In the genomic region with DNA sequence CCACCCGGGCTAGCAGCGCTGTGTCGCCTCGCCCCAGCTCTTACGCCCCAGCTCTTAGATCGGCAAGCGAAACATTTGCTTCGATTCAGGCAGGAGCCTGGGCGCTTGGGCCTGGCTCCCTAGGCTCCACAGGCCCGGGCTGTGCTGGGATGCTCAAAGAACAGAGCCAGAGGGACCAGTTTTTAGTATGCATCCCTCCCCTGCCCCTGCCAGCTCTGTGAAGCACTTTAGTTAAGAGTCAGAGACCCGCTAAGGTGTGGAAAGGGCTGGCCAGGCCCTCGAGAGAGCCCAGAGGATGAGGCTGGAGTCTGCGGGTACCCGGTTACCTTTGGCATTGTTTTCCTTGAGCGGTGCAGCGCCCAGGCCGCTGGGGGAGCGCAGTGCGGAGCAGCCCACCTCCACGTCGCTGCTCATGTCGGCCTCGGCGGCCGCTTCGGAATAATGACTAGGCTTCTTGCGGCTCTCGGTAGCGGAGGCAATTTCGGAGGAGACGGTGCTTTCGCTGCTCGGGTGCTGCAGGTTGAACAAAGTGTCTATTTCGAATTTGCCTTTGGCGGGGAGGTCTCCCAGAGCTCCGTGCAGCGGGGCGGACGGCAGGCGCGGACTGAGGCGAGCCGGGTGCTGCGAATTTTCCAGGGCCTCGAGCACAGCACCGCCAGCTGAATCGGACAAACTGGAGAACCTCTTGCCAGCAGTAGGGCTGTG, we compare ENCODE assay signal across 10 mouse cellular contexts. TPM values are rescaled to one million over a fixed set of nuclear protein-coding genes. Genes with fewer than 3 reads are reported as not detected.
DNase-seq lines count a peak whose midpoint lies in the region; ATAC-seq and TF ChIP-seq lines count a peak whose summit lies in the region.
"Had no signal": no experiment of that assay in that cellular context is flagged by ENCODE, and none has a peak within 500 bp of the region (broad histone marks: within the 10 kb centered on the region; RNA-seq: fewer than 3 reads in every experiment).

No protein-coding gene starts in this region.

- no peaks in the 10 kb centered on the region for H3K9me3 ChIP-seq in embryonic facial prominence, embryonic 10.5 days
- no peaks in the 10 kb centered on the region for H3K9me3 ChIP-seq in hindbrain, postnatal 0 days (ENCODE audit: low read length)
- H3K9me3 ChIP-seq in neural tube, embryonic 12.5 days: no peaks in the 10 kb centered on the region

- TF ChIP-seq CTCF in hindbrain, postnatal 0 days (IDR thresholded peaks at IDR 0.05; ENCODE audit: low read depth): no peak

- no peaks in the 10 kb centered on the region for H3K36me3 ChIP-seq in embryonic facial prominence, embryonic 10.5 days (replicated peaks)
- no peaks in the 10 kb centered on the region for H3K36me3 ChIP-seq in hindbrain, postnatal 0 days (ENCODE audit: insufficient read depth, low read length)
- H3K36me3 ChIP-seq in neural tube, embryonic 12.5 days: no peaks in the 10 kb centered on the region

- H3K4me2 ChIP-seq in hindbrain, postnatal 0 days (ENCODE audit: low read depth, low read length): no peak overlapping the region
- peak overlapping the region; percentile 23; the same call in 1 of the 2 replicates for H3K4me2 ChIP-seq in neural tube, embryonic 12.5 days (replicated peaks)

- no peak overlapping the region for H3K27ac ChIP-seq in embryonic facial prominence, embryonic 10.5 days (replicated peaks)
- no peak overlapping the region for H3K27ac ChIP-seq in hindbrain, postnatal 0 days
- H3K27ac ChIP-seq in neural tube, embryonic 12.5 days: no peak overlapping the region

- H3K9ac ChIP-seq in hindbrain, postnatal 0 days (replicated peaks; ENCODE audit: low read length): no peak overlapping the region
- H3K9ac ChIP-seq in neural tube, embryonic 12.5 days: peak overlapping the region; percentile 29

- WGBS in embryonic facial prominence, embryonic 10.5 days: under 1% methylated on average over 47 of the region's 47 CpGs
- WGBS in hindbrain, postnatal 0 days: under 1% methylated on average over 45 of the region's 47 CpGs
- WGBS in neural tube, embryonic 12.5 days: under 1% methylated on average over 47 of the region's 47 CpGs

- no peak for ATAC-seq in hindbrain, postnatal 0 days
- ATAC-seq in neural tube, embryonic 12.5 days (ENCODE audit: low FRiP score, low read depth): no peak
- no peak for ATAC-seq in erythroid progenitor cell, adult 5-6 weeks (replicated peaks; ENCODE audit: low FRiP score, poor library complexity, severe bottlenecking)

- H3K4me1 ChIP-seq in embryonic facial prominence, embryonic 10.5 days: peaks cover 23% of the 10 kb centered on the region
- no peaks in the 10 kb centered on the region for H3K4me1 ChIP-seq in hindbrain, postnatal 0 days (ENCODE audit: insufficient read depth, low read length)
- H3K4me1 ChIP-seq in neural tube, embryonic 12.5 days: peaks cover 20% of the 10 kb centered on the region

- peaks cover 100% of the 10 kb centered on the region for H3K27me3 ChIP-seq in embryonic facial prominence, embryonic 10.5 days (replicated peaks; ENCODE audit: low read depth, poor library complexity, severe bottlenecking)
- peaks cover 95% of the 10 kb centered on the region for H3K27me3 ChIP-seq in hindbrain, postnatal 0 days (ENCODE audit: insufficient read depth, low read length)
- peaks cover 96% of the 10 kb centered on the region for H3K27me3 ChIP-seq in neural tube, embryonic 12.5 days (replicated peaks)

- no peak overlapping the region for H3K4me3 ChIP-seq in embryonic facial prominence, embryonic 10.5 days
- H3K4me3 ChIP-seq in hindbrain, postnatal 0 days (ENCODE audit: low read length): peak overlapping the region; percentile 3
- peak overlapping the region; percentile 20; the same call in 1 of the 2 replicates for H3K4me3 ChIP-seq in neural tube, embryonic 12.5 days

- peak; percentile 40 to 55 for DNase-seq in kidney, postnatal 4 days
- DNase-seq in kidney, adult 8-10 months: no peak
- DNase-seq in embryonic facial prominence, embryonic 10.5 days (ENCODE audit: low spot score): peak; percentile 69
- DNase-seq in hindbrain, postnatal 0 days (ENCODE audit: low spot score): no peak
- DNase-seq in adrenal gland, postnatal 25 days: no peak
- DNase-seq: lung, postnatal 14 days had no signal

RNA-seq across cellular contexts. Expression of gene Evx2, which starts 0.5 kb away (rescaled TPM):
- 0.05 and 0.08 TPM in 2 replicates for polyA plus RNA-seq in embryonic facial prominence, embryonic 10.5 days (2016; fragmentation: Nextera tagmentation; extraction: Ambion mirVana)
- 4.3 and 9.6 TPM in 2 replicates for total RNA-seq in hindbrain, postnatal 0 days (2014; rRNA removed)
- polyA plus RNA-seq in hindbrain, postnatal 0 days (2015; fragmentation: Nextera tagmentation; extraction: Ambion mirVana): 0.39 and 0.55 TPM in 2 replicates
- 1.1 and 1.2 TPM in 2 replicates for polyA plus RNA-seq in neural tube, embryonic 12.5 days (2016; fragmentation: Nextera tagmentation; extraction: Ambion mirVana)
- not detected in 2 replicates for total RNA-seq in adrenal gland, postnatal 25 days (2021)
- not detected in 2 replicates for total RNA-seq in erythroid progenitor cell, adult 5-6 weeks (2015; ENCODE audit: low replicate concordance)
- not detected in 2 replicates for total RNA-seq in erythroid progenitor cell, adult 5-6 weeks (2017; ENCODE audit: low replicate concordance)
- polyA plus RNA-seq: large intestine, adult 2 months; small intestine, adult 2 months had no signal

RNA-seq across cellular contexts. Expression of gene Hoxd13, which starts 9.3 kb away (rescaled TPM):
- polyA plus RNA-seq in embryonic facial prominence, embryonic 10.5 days (2016; fragmentation: Nextera tagmentation; extraction: Ambion mirVana): not detected in 2 replicates
- total RNA-seq in hindbrain, postnatal 0 days (2014; rRNA removed): 0.21 TPM in 1 of 2 replicates, not detected in the other
- polyA plus RNA-seq in hindbrain, postnatal 0 days (2015; fragmentation: Nextera tagmentation; extraction: Ambion mirVana): 0.09 TPM in 1 of 2 replicates, not detected in the other
- polyA plus RNA-seq in neural tube, embryonic 12.5 days (2016; fragmentation: Nextera tagmentation; extraction: Ambion mirVana): 0.57 and 2.5 TPM in 2 replicates
- total RNA-seq in adrenal gland, postnatal 25 days (2021): not detected in 2 replicates
- total RNA-seq in erythroid progenitor cell, adult 5-6 weeks (2015; ENCODE audit: low replicate concordance): not detected in 2 replicates
- total RNA-seq in erythroid progenitor cell, adult 5-6 weeks (2017; ENCODE audit: low replicate concordance): not detected in 2 replicates
- polyA plus RNA-seq: large intestine, adult 2 months; small intestine, adult 2 months had no signal

RNA-seq across cellular contexts. Expression of gene Hoxd12, which starts 16.0 kb away (rescaled TPM):
- polyA plus RNA-seq in embryonic facial prominence, embryonic 10.5 days (2016; fragmentation: Nextera tagmentation; extraction: Ambion mirVana): not detected in 2 replicates
- total RNA-seq in hindbrain, postnatal 0 days (2014; rRNA removed): not detected in 2 replicates
- polyA plus RNA-seq in hindbrain, postnatal 0 days (2015; fragmentation: Nextera tagmentation; extraction: Ambion mirVana): not detected in 2 replicates
- 4.1 and 8.0 TPM in 2 replicates for polyA plus RNA-seq in neural tube, embryonic 12.5 days (2016; fragmentation: Nextera tagmentation; extraction: Ambion mirVana)
- not detected in 2 replicates for total RNA-seq in adrenal gland, postnatal 25 days (2021)
- not detected in 2 replicates for total RNA-seq in erythroid progenitor cell, adult 5-6 weeks (2015; ENCODE audit: low replicate concordance)
- not detected in 2 replicates for total RNA-seq in erythroid progenitor cell, adult 5-6 weeks (2017; ENCODE audit: low replicate concordance)
- polyA plus RNA-seq: large intestine, adult 2 months; small intestine, adult 2 months had no signal

RNA-seq across cellular contexts. Expression of gene Hoxd11, which starts 20.5 kb away (rescaled TPM):
- polyA plus RNA-seq in embryonic facial prominence, embryonic 10.5 days (2016; fragmentation: Nextera tagmentation; extraction: Ambion mirVana): not detected in 2 replicates
- total RNA-seq in hindbrain, postnatal 0 days (2014; rRNA removed): not detected in 2 replicates
- not detected in 2 replicates for polyA plus RNA-seq in hindbrain, postnatal 0 days (2015; fragmentation: Nextera tagmentation; extraction: Ambion mirVana)
- 19.1 and 25.2 TPM in 2 replicates for polyA plus RNA-seq in neural tube, embryonic 12.5 days (2016; fragmentation: Nextera tagmentation; extraction: Ambion mirVana)
- not detected in 2 replicates for total RNA-seq in adrenal gland, postnatal 25 days (2021)
- not detected in 2 replicates for total RNA-seq in erythroid progenitor cell, adult 5-6 weeks (2015; ENCODE audit: low replicate concordance)
- total RNA-seq in erythroid progenitor cell, adult 5-6 weeks (2017; ENCODE audit: low replicate concordance): not detected in 2 replicates
- polyA plus RNA-seq: large intestine, adult 2 months; small intestine, adult 2 months had no signal

RNA-seq across cellular contexts. Expression of gene Hoxd10, which starts 32.9 kb away (rescaled TPM):
- polyA plus RNA-seq in embryonic facial prominence, embryonic 10.5 days (2016; fragmentation: Nextera tagmentation; extraction: Ambion mirVana): not detected in 2 replicates
- not detected in 2 replicates for total RNA-seq in hindbrain, postnatal 0 days (2014; rRNA removed)
- polyA plus RNA-seq in hindbrain, postnatal 0 days (2015; fragmentation: Nextera tagmentation; extraction: Ambion mirVana): not detected in 2 replicates
- 48.9 and 49.0 TPM in 2 replicates for polyA plus RNA-seq in neural tube, embryonic 12.5 days (2016; fragmentation: Nextera tagmentation; extraction: Ambion mirVana)
- total RNA-seq in adrenal gland, postnatal 25 days (2021): not detected in 2 replicates
- not detected in 2 replicates for total RNA-seq in erythroid progenitor cell, adult 5-6 weeks (2015; ENCODE audit: low replicate concordance)
- total RNA-seq in erythroid progenitor cell, adult 5-6 weeks (2017; ENCODE audit: low replicate concordance): not detected in 2 replicates
- polyA plus RNA-seq: large intestine, adult 2 months; small intestine, adult 2 months had no signal

Comparison
In these comparisons a context has a peak if more than half of its experiments do, and no peak if none do; other contexts are left out.
1. DNase-seq: peak in kidney, postnatal 4 days (2 of 2) and embryonic facial prominence, embryonic 10.5 days (single experiment); none in kidney, adult 8-10 months (0 of 2), hindbrain, postnatal 0 days (single experiment) and adrenal gland, postnatal 25 days (single experiment).